Mouse (Mus musculus) forebrain, embryonic 14.5 days (tissue): Measurements from ENCODE around the gene Evx2. TPM values are rescaled to one million over a fixed set of nuclear protein-coding genes. Genes with fewer than 3 reads are reported as not detected.
A peak's percentile ranks its signal among the peaks of the same experiment; 100 is the strongest.

ENCODE experiments used
- ATAC-seq: fragments of 200-750 bp; cut with Nextera tagmentation; 2 replicates; pipeline ENCODE4 v1.8.0; 2017; ENCODE audit warnings: mild to moderate bottlenecking, moderate library complexity
- DNase-seq: peaks from one replicate; pipeline ENCODE4 v3.0.0-alpha.2; 2015; ENCODE audit warnings: low spot score
- H3K27ac ChIP-seq: fragments of 300-500 bp; sonication (generic); 2 replicates; pipeline ENCODE4 v1.5.1; 2014; ENCODE audit warnings: low read depth, mild to moderate bottlenecking, control low read depth, low read length, moderate library complexity
- H3K27me3 ChIP-seq: fragments of 300-500 bp; sonication (generic); replicated peaks from 2 replicates; pipeline ENCODE4 v1.6.1; 2014; ENCODE audit warnings: low read length, control low read depth, mixed read lengths; ENCODE audit not compliant: control insufficient read depth, insufficient read depth
- H3K36me3 ChIP-seq: fragments of 300-500 bp; sonication (generic); 2 replicates; pipeline ENCODE4 v1.6.1; 2014; ENCODE audit warnings: low read length, control low read depth; ENCODE audit not compliant: control insufficient read depth, insufficient read depth
- H3K4me1 ChIP-seq: fragments of 300-500 bp; sonication (generic); 2 replicates; pipeline ENCODE4 v1.6.1; 2014; ENCODE audit warnings: antibody characterized with exemption, low read length, control low read depth; ENCODE audit not compliant: control insufficient read depth, insufficient read depth
- H3K4me2 ChIP-seq: fragments of 300-500 bp; sonication (generic); 2 replicates; pipeline ENCODE4 v1.6.1; 2014; ENCODE audit warnings: mild to moderate bottlenecking, control low read depth, low read length
- H3K4me3 ChIP-seq: fragments of 300-500 bp; sonication (generic); 2 replicates; pipeline ENCODE4 v1.5.1; 2014; ENCODE audit warnings: low read depth, low read length, control low read depth
- H3K9ac ChIP-seq: fragments of 300-500 bp; sonication (generic); 2 replicates; pipeline ENCODE4 v1.6.1; 2014; ENCODE audit warnings: mild to moderate bottlenecking, low read length, control low read depth, moderate library complexity
- H3K9me3 ChIP-seq: fragments of 300-500 bp; sonication (generic); replicated peaks from 2 replicates; pipeline ENCODE4 v1.6.1; 2016; ENCODE audit warnings: low read length, control low read depth, mixed read lengths; ENCODE audit not compliant: control insufficient read depth
- WGBS: fragments of 180-500 bp; shearing (Covaris S2); extraction: QIAGEN DNeasy Blood & Tissue Kit; methylation state at CpG from one replicate; pipeline ENCODE4 v1.1.7; 2014; 5-methylcytosine and 5-hydroxymethylcytosine counted together
- polyA plus RNA-seq: library from polyadenylated mRNA; unstranded; fragments of >200 nt; fragmentation: Nextera tagmentation; extraction: Ambion mirVana; gene quantifications from 2 replicates; pipeline ENCODE4 v1.2.1, GENCODE M21; 2014

The Evx2 gene
- polyA plus RNA-seq, 1 experiment from 2014 or later = not detected

GRCm38 (mm10) chr2:74663291-74663925 is 4.1 kb upstream of the Evx2 start:
- ATAC-seq (no peak), DNase-seq (peak; percentile 83)
- 5% methylated on average over 18 of the region's 18 CpGs for WGBS
- Histone ChIP-seq H3K9me3 (no peaks in the 10 kb centered on the region), H3K9ac (no peak overlapping the region), H3K4me1 (peaks cover 3% of the 10 kb centered on the region; the same call in 1 of the 2 replicates), H3K27me3 (peaks cover 81% of the 10 kb centered on the region), H3K36me3 (no peaks in the 10 kb centered on the region), H3K27ac (no peak overlapping the region), H3K4me2 (no peak overlapping the region), H3K4me3 (no peak overlapping the region)

- Histone ChIP-seq H3K9me3 (no peaks in the 10 kb centered on the region), H3K27me3 (peaks cover 71% of the 10 kb centered on the region), H3K36me3 (no peaks in the 10 kb centered on the region), H3K4me3 (no peak overlapping the region), H3K4me2 (no peak overlapping the region; the same call in 1 of the 2 replicates), H3K4me1 (no peaks in the 10 kb centered on the region; the same call in 1 of the 2 replicates), H3K27ac (no peak overlapping the region), H3K9ac (no peak overlapping the region)
- DNase-seq (peak; percentile 87), ATAC-seq (peak; percentile 45; the same call in 1 of the 2 replicates)
- WGBS = 0% methylated on average over 14 of the region's 14 CpGs
Observed at GRCm38 (mm10) chr2:74661685-74662084, 2.3 kb upstream of the Evx2 start.

- Histone ChIP-seq H3K4me3 (no peak overlapping the region), H3K9me3 (no peaks in the 10 kb centered on the region), H3K4me2 (no peak overlapping the region), H3K4me1 (no peaks in the 10 kb centered on the region; the same call in 1 of the 2 replicates), H3K27me3 (peaks cover 70% of the 10 kb centered on the region), H3K27ac (no peak overlapping the region), H3K9ac (no peak overlapping the region), H3K36me3 (no peaks in the 10 kb centered on the region)
- DNase-seq (no peak), ATAC-seq (no peak)
- 2% methylated on average over 30 of the region's 30 CpGs for WGBS
Observed at GRCm38 (mm10) chr2:74660421-74661375, 1.3 kb upstream of the Evx2 start.

- Histone ChIP-seq H3K4me1 (no peaks in the 10 kb centered on the region; the same call in 1 of the 2 replicates), H3K27ac (no peak overlapping the region), H3K4me3 (no peak overlapping the region), H3K4me2 (no peak overlapping the region), H3K36me3 (no peaks in the 10 kb centered on the region), H3K9me3 (no peaks in the 10 kb centered on the region), H3K27me3 (peaks cover 71% of the 10 kb centered on the region), H3K9ac (no peak overlapping the region)
- under 1% methylated on average over 47 of the region's 47 CpGs for WGBS
- DNase-seq = no peak
- ATAC-seq = no peak
Observed at GRCm38 (mm10) chr2:74658667-74659371, 538 bp downstream of the Evx2 start.

GRCm38 (mm10) chr2:74658024-74658666 is 1.2 kb downstream of the Evx2 start:
- Histone ChIP-seq H3K4me3 (no peak overlapping the region), H3K36me3 (no peaks in the 10 kb centered on the region), H3K27me3 (peaks cover 69% of the 10 kb centered on the region), H3K27ac (no peak overlapping the region), H3K4me2 (no peak overlapping the region), H3K9me3 (no peaks in the 10 kb centered on the region), H3K9ac (no peak overlapping the region), H3K4me1 (no peaks in the 10 kb centered on the region; the same call in 1 of the 2 replicates)
- ATAC-seq (no peak), DNase-seq (peak; percentile 30)
- under 1% methylated on average over 15 of the region's 15 CpGs for WGBS

GRCm38 (mm10) chr2:74657251-74658023 is 1.9 kb downstream of the Evx2 start:
- Histone ChIP-seq H3K4me3 (no peak overlapping the region), H3K4me2 (no peak overlapping the region)

GRCm38 (mm10) chr2:74656632-74657021 is 2.7 kb downstream of the Evx2 start:
- Histone ChIP-seq H3K4me3 (no peak overlapping the region), H3K9ac (no peak overlapping the region), H3K4me1 (no peaks in the 10 kb centered on the region; the same call in 1 of the 2 replicates), H3K27ac (no peak overlapping the region), H3K36me3 (no peaks in the 10 kb centered on the region), H3K4me2 (no peak overlapping the region), H3K27me3 (peaks cover 64% of the 10 kb centered on the region), H3K9me3 (no peaks in the 10 kb centered on the region)
- whole genome bisulfite sequencing = 2% methylated on average over 4 of the region's 4 CpGs
- ATAC-seq = no peak
- DNase-seq = no peak

More at GRCm38 (mm10) chr2:74657251-74658023, 1.9 kb downstream of the Evx2 start:
- Histone ChIP-seq H3K27me3 (peaks cover 64% of the 10 kb centered on the region), H3K9me3 (no peaks in the 10 kb centered on the region), H3K36me3 (no peaks in the 10 kb centered on the region), H3K27ac (no peak overlapping the region), H3K4me1 (no peaks in the 10 kb centered on the region; the same call in 1 of the 2 replicates), H3K9ac (no peak overlapping the region)
- ATAC-seq (no peak), DNase-seq (peak; percentile 31)
- WGBS = 2% methylated on average over 62 of the region's 62 CpGs
